In genomic region chr7:139703146-139703825, GRCm38 (mm10) we compare ENCODE assay signal across 9 mouse cellular contexts. TPM values are rescaled to one million over a fixed set of nuclear protein-coding genes. Genes with fewer than 3 reads are reported as not detected.
A peak's percentile ranks its signal among the peaks of the same experiment; 100 is the strongest.
DNase-seq lines count a peak whose midpoint lies in the region; ATAC-seq and TF ChIP-seq lines count a peak whose summit lies in the region.
"Had no signal": no experiment of that assay in that cellular context is flagged by ENCODE, and none has a peak within 500 bp of the region (broad histone marks: within the 10 kb centered on the region; RNA-seq: fewer than 3 reads in every experiment).

No protein-coding gene starts in this region.

- TF ChIP-seq RAD21 in CH12.LX (IDR thresholded peaks at IDR 0.05; ENCODE audit: low read depth, low read length), result peak; percentile 94

- dilution Hi-C loops in CH12.LX (cut with MboI; ENCODE audit: extremely low pct_ligation_motif_present, extremely low pct_unique_long_range_greater_than_20kb, low sequenced_read_pairs), result no loop called here

- DNase-seq in CH12.LX (ENCODE audit: extremely low read depth), result peak; percentile 94
- DNase-seq in c-Kit-negative CD71-positive TER-119-positive erythroid progenitor cells, embryonic 14.5 days (ENCODE audit: low read depth, low spot score), result peak; percentile 42
- peak; percentile 71 for DNase-seq in forebrain, embryonic 10.5 days (ENCODE audit: extremely low spot score, low spot score)
- peak; percentile 75 to 93 for DNase-seq in kidney, postnatal 25 days
- DNase-seq in thymus, postnatal 0 days (ENCODE audit: low spot score), result peak; percentile 72

- peak overlapping the region; percentile 97 for H3K27ac ChIP-seq in CH12.LX (ENCODE audit: insufficient read depth, low read depth)
- H3K27ac ChIP-seq in forebrain, embryonic 10.5 days, result no peak overlapping the region
- no peak overlapping the region for H3K27ac ChIP-seq in heart, embryonic 15.5 days
- H3K27ac ChIP-seq in liver, embryonic 12.5 days, result no peak overlapping the region
- H3K27ac ChIP-seq in neural tube, embryonic 12.5 days, result no peak overlapping the region
- H3K27ac ChIP-seq: macrophage had no signal

- H3K79me2 ChIP-seq in CH12.LX (replicated peaks; ENCODE audit: control insufficient read depth, extremely low read depth, insufficient read depth, poor library complexity, severe bottlenecking), result no peaks in the 10 kb centered on the region

- in situ Hi-C loops in CH12.LX (cut with MboI; ENCODE audit: low pct_ligation_motif_present, low pct_unique_long_range_greater_than_20kb, low sequenced_read_pairs), result loop anchor here (5.0 kb wide), 2 partner anchors 46 to 139 kb away; no protein-coding TSS in a partner anchor

- ATAC-seq in heart, embryonic 15.5 days (replicated peaks; ENCODE audit: insufficient number of reproducible peaks, insufficient read depth, low FRiP score, low read depth), result peak; percentile 56; the same call in 1 of the 2 replicates
- peak; percentile 62; the same call in 1 of the 2 replicates for ATAC-seq in liver, embryonic 12.5 days
- ATAC-seq in neural tube, embryonic 12.5 days (ENCODE audit: low FRiP score, low read depth), result peak; percentile 87

- peak overlapping the region in 2 of 3 experiments; percentile 28 to 41 for H3K4me3 ChIP-seq in CH12.LX (replicated peaks in 1 of 3; ENCODE audit: low read depth in 2 of 3, low read length in 2 of 3, poor library complexity in 1 of 3)
- no peak overlapping the region for H3K4me3 ChIP-seq in forebrain, embryonic 10.5 days
- H3K4me3 ChIP-seq in heart, embryonic 15.5 days, result no peak overlapping the region
- H3K4me3 ChIP-seq in liver, embryonic 12.5 days, result no peak overlapping the region
- no peak overlapping the region for H3K4me3 ChIP-seq in neural tube, embryonic 12.5 days

- peak; percentile 58 for TF ChIP-seq EP300 in CH12.LX (IDR thresholded peaks at IDR 0.05; ENCODE audit: low read length)

- peak overlapping the region; percentile 56 for H3K9ac ChIP-seq in CH12.LX (ENCODE audit: insufficient read depth, low read depth)
- no peak overlapping the region for H3K9ac ChIP-seq in heart, embryonic 15.5 days
- H3K9ac ChIP-seq in liver, embryonic 12.5 days, result no peak overlapping the region
- no peak overlapping the region for H3K9ac ChIP-seq in neural tube, embryonic 12.5 days

- H3K27me3 ChIP-seq in CH12.LX (replicated peaks), result no peaks in the 10 kb centered on the region
- peaks cover 16% of the 10 kb centered on the region for H3K27me3 ChIP-seq in forebrain, embryonic 10.5 days (ENCODE audit: poor library complexity, severe bottlenecking)
- H3K27me3 ChIP-seq in heart, embryonic 15.5 days, result no peaks in the 10 kb centered on the region
- no peaks in the 10 kb centered on the region; the same call in 1 of the 2 replicates for H3K27me3 ChIP-seq in liver, embryonic 12.5 days (replicated peaks)
- no peaks in the 10 kb centered on the region for H3K27me3 ChIP-seq in neural tube, embryonic 12.5 days (replicated peaks)

- H3K9me3 ChIP-seq in CH12.LX (replicated peaks; ENCODE audit: low read length), result no peaks in the 10 kb centered on the region
- H3K9me3 ChIP-seq in forebrain, embryonic 10.5 days, result no peaks in the 10 kb centered on the region
- no peaks in the 10 kb centered on the region for H3K9me3 ChIP-seq in heart, embryonic 15.5 days (replicated peaks)
- no peaks in the 10 kb centered on the region for H3K9me3 ChIP-seq in liver, embryonic 12.5 days (replicated peaks)
- no peaks in the 10 kb centered on the region for H3K9me3 ChIP-seq in neural tube, embryonic 12.5 days

- H3K36me3 ChIP-seq in CH12.LX (replicated peaks in 1 of 2; ENCODE audit: control insufficient read depth in 1 of 2, insufficient read depth in 1 of 2, low read length in 1 of 2), result peaks cover 0 to 2% of the 10 kb centered on the region in 2 experiments
- H3K36me3 ChIP-seq in forebrain, embryonic 10.5 days (replicated peaks), result no peaks in the 10 kb centered on the region
- H3K36me3 ChIP-seq in heart, embryonic 15.5 days, result no peaks in the 10 kb centered on the region
- H3K36me3 ChIP-seq in liver, embryonic 12.5 days, result no peaks in the 10 kb centered on the region
- no peaks in the 10 kb centered on the region for H3K36me3 ChIP-seq in neural tube, embryonic 12.5 days

- H3K4me1 ChIP-seq in CH12.LX (ENCODE audit: control insufficient read depth in 1 of 2, insufficient read depth in 2 of 2), result peaks cover 44 to 82% of the 10 kb centered on the region in 2 experiments
- H3K4me1 ChIP-seq in forebrain, embryonic 10.5 days, result peaks cover 5% of the 10 kb centered on the region; the same call in 1 of the 2 replicates
- peaks cover 6% of the 10 kb centered on the region for H3K4me1 ChIP-seq in heart, embryonic 15.5 days (replicated peaks)
- peaks cover 23% of the 10 kb centered on the region for H3K4me1 ChIP-seq in liver, embryonic 12.5 days
- H3K4me1 ChIP-seq in neural tube, embryonic 12.5 days, result no peaks in the 10 kb centered on the region

- no peak for TF ChIP-seq POLR2A in CH12.LX (IDR thresholded peaks at IDR 0.05; ENCODE audit: low read depth, low read length)

- TF ChIP-seq CTCF in CH12.LX (conservative IDR thresholded peaks at IDR 0.05 in 1 of 2, IDR thresholded peaks at IDR 0.05 in 1 of 2; ENCODE audit: low read depth in 2 of 2, low read length in 2 of 2), result peak; percentile 68 to 93

- WGBS in forebrain, embryonic 10.5 days, result 34% methylated on average over 6 of the region's 6 CpGs
- WGBS in heart, embryonic 15.5 days, result 19% methylated on average over 6 of the region's 6 CpGs
- 22% methylated on average over 6 of the region's 6 CpGs for WGBS in liver, embryonic 12.5 days (ENCODE audit: insufficient replicate concordance)
- 35% methylated on average over 6 of the region's 6 CpGs for WGBS in neural tube, embryonic 12.5 days

- peak overlapping the region; percentile 74 for H3K4me2 ChIP-seq in CH12.LX (ENCODE audit: insufficient read depth, low read depth, poor library complexity, severe bottlenecking)
- H3K4me2 ChIP-seq in heart, embryonic 15.5 days, result 0 out of 2 replicates have a peak overlapping the region, but pooled peaks have one; percentile 13
- 0 out of 2 replicates have a peak overlapping the region, but pooled peaks have one; percentile 29 for H3K4me2 ChIP-seq in liver, embryonic 12.5 days
- H3K4me2 ChIP-seq in neural tube, embryonic 12.5 days (replicated peaks), result no peak overlapping the region

TF ChIP-seq in CH12.LX, 34 proteins besides CTCF, POLR2A, EP300 and RAD21:
- TF ChIP-seq MAX (IDR thresholded peaks at IDR 0.05; ENCODE audit: low read length), result no peak
- peak; percentile 53; the same call in 1 of the 2 replicates for TF ChIP-seq IRF4 (IDR thresholded peaks at IDR 0.05; ENCODE audit: low read depth, low read length)
- no peak for TF ChIP-seq JUN (IDR thresholded peaks at IDR 0.05; ENCODE audit: insufficient read depth, low read depth, low read length)
- TF ChIP-seq MAFK (IDR thresholded peaks at IDR 0.05; ENCODE audit: insufficient replicate concordance, low read length), result peak; percentile 97
- TF ChIP-seq TBP (conservative IDR thresholded peaks at IDR 0.05; ENCODE audit: low read depth, low read length), result no peak
- no peak for TF ChIP-seq BHLHE40 (IDR thresholded peaks at IDR 0.05; ENCODE audit: low read depth, low read length)
- peak; percentile 97 for TF ChIP-seq SMC3 (IDR thresholded peaks at IDR 0.05; ENCODE audit: low read depth, low read length)
- 0 out of 2 replicates have a peak, but pooled peaks have one; percentile 13 for TF ChIP-seq MXI1 (IDR thresholded peaks at IDR 0.05; ENCODE audit: low read depth, low read length)
- TF ChIP-seq MAZ (IDR thresholded peaks at IDR 0.05; ENCODE audit: low read depth, low read length), result no peak
- TF ChIP-seq ZC3H11A (IDR thresholded peaks at IDR 0.05; ENCODE audit: low read depth, low read length), result peak; percentile 82
- TF ChIP-seq USF1 (IDR thresholded peaks at IDR 0.05; ENCODE audit: low read depth, low read length), result no peak

RNA-seq across cellular contexts. Expression of gene Cfap46, which starts 19.7 kb away (rescaled TPM):
- total RNA-seq in CH12.LX (2012; rRNA removed) (0.04 and 0.13 TPM in 2 replicates), CH12.LX (2014; rRNA removed) (0.11 TPM in 1 of 2 replicates, not detected in the other)
- polyA plus RNA-seq in CH12.LX (2012; ENCODE audit: insufficient read length, low read depth), result 0.11 and 0.29 TPM in 2 replicates
- 0.33 and 0.35 TPM in 2 replicates for polyA plus RNA-seq in forebrain, embryonic 10.5 days (2016; fragmentation: Nextera tagmentation; extraction: Ambion mirVana)
- 0.20 and 0.47 TPM in 2 replicates for polyA plus RNA-seq in heart, embryonic 15.5 days (2015; fragmentation: Nextera tagmentation; extraction: Ambion mirVana)
- polyA plus RNA-seq in liver, embryonic 12.5 days (2016; fragmentation: Nextera tagmentation; extraction: Ambion mirVana), result not detected in 2 replicates
- polyA plus RNA-seq in neural tube, embryonic 12.5 days (2016; fragmentation: Nextera tagmentation; extraction: Ambion mirVana), result 0.49 and 0.50 TPM in 2 replicates
- polyA plus RNA-seq in thymus, postnatal 0 days (2015; fragmentation: Nextera tagmentation; extraction: Ambion mirVana), result 0.33 and 0.44 TPM in 2 replicates
- polyA plus RNA-seq: macrophage had no signal

Comparison
In these comparisons a context has a peak if more than half of its experiments do, and no peak if none do; other contexts are left out.
1. DNase-seq: peak in every context shown above with its lines; median percentile 94 in CH12.LX; 84 in kidney, postnatal 25 days; 72 in thymus, postnatal 0 days; 71 in forebrain, embryonic 10.5 days; 42 in c-Kit-negative CD71-positive TER-119-positive erythroid progenitor cells, embryonic 14.5 days.
2. H3K4me3 ChIP-seq: peak in CH12.LX (2 of 3); none in forebrain, embryonic 10.5 days (single experiment), heart, embryonic 15.5 days (single experiment), liver, embryonic 12.5 days (single experiment) and neural tube, embryonic 12.5 days (single experiment).
3. Peak in every context shown above with its lines, with median percentiles within 50 percentile points of each other: ATAC-seq.